Mouse (Mus musculus): Measurements from ENCODE around the gene Ei24.

DNA sequence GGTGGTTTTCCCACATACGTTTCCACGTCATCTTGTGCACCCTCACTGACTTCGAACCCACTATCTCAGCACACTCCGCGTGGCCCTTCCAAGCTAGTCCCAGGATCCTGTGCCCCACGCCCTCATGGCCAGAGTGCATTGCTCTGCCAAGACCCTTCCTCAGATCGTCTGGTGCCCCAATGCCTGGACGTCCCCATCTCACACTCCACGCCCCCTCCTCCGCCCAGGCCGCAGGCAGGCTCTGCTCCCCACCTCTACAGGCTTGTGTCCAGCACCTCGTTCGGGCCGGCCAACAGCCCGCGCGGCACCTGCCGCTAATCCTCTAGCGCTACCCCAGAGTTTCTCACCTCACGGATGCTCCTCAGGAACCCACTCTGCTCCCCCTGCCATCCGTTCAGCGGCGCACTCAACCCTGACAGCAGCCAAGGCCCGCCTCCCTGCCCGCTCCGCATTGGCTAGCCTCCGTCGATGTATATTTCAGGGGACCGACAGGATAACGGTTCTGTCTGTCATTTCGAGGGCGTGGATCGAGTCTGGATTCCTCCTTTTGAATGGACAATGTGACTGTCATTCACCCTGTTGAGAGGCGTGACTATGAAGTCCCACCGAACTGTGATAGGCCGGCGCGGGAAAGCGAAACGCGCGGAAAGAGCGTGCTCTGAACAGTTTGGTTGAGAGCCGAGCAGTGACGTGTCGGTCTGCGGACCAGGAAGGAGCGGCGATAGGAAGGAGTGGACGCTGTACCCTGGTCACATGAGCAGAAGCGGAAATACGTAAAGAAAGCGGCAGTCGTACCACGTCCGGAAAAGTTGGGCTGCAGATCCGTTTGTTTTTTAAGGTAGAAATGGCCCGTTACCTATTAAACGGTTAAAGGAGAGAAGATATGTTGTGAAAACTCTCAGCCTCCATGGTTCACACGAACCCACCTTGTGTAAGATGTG is 29.7 kb downstream of the Ei24 start, which contains the start of gene Stt3a:
- TF ChIP-seq EP300 (IDR thresholded peaks at IDR 0.05; ENCODE audit: low read depth) (peak; percentile 31; the same call in 1 of the 2 replicates), CTCF (IDR thresholded peaks at IDR 0.05; ENCODE audit: low read depth) (0 out of 2 replicates have a peak, but pooled peaks have one; percentile 3)

Data from liver, embryonic 14.5 days (tissue).